Mouse (Mus musculus) heart, embryonic 15.5 days (tissue): ENCODE measurements around the gene Zc3h6. TPM values are rescaled to one million over a fixed set of nuclear protein-coding genes. Genes with fewer than 3 reads are reported as not detected.

Experiments used
- ATAC-seq: fragments of 200-750 bp; cut with Nextera tagmentation; replicated peaks from 2 replicates; pipeline ENCODE4 v1.8.0; 2017; ENCODE audit warnings: low read depth, moderate TSS enrichment; ENCODE audit not compliant: insufficient number of reproducible peaks, insufficient read depth, low FRiP score
- H3K27ac ChIP-seq: fragments of 300-500 bp; sonication (generic); 2 replicates; pipeline ENCODE4 v1.5.1; 2015; ENCODE audit warnings: mild to moderate bottlenecking, inconsistent platforms
- H3K27me3 ChIP-seq: fragments of 300-500 bp; sonication (generic); 2 replicates; pipeline ENCODE4 v1.6.1; 2015; ENCODE audit warnings: inconsistent platforms
- H3K36me3 ChIP-seq: fragments of 300-500 bp; sonication (generic); 2 replicates; pipeline ENCODE4 v1.6.1; 2015; ENCODE audit warnings: mild to moderate bottlenecking, inconsistent platforms
- H3K4me1 ChIP-seq: fragments of 300-500 bp; sonication (generic); replicated peaks from 2 replicates; pipeline ENCODE4 v1.6.1; 2015; ENCODE audit warnings: inconsistent platforms
- H3K4me2 ChIP-seq: fragments of 300-500 bp; sonication (generic); 2 replicates; pipeline ENCODE4 v1.6.1; 2015; ENCODE audit warnings: inconsistent platforms, mild to moderate bottlenecking, moderate library complexity
- H3K4me3 ChIP-seq: fragments of 300-500 bp; sonication (generic); 2 replicates; pipeline ENCODE4 v1.5.1; 2015; ENCODE audit warnings: mild to moderate bottlenecking, inconsistent platforms
- H3K9ac ChIP-seq: fragments of 300-500 bp; sonication (generic); 2 replicates; pipeline ENCODE4 v1.6.1; 2015; ENCODE audit warnings: mild to moderate bottlenecking, inconsistent platforms
- H3K9me3 ChIP-seq: fragments of 300-500 bp; sonication (generic); replicated peaks from 2 replicates; pipeline ENCODE4 v1.6.1; 2016; ENCODE audit warnings: inconsistent platforms
- WGBS: fragments of 180-500 bp; shearing (Covaris S2); methylation state at CpG from one replicate; pipeline ENCODE4 v1.1.7; 2015; ENCODE audit warnings: mixed read lengths; 5-methylcytosine and 5-hydroxymethylcytosine counted together
- polyA plus RNA-seq: library from polyadenylated mRNA; unstranded; fragments of >200 nt; fragmentation: Nextera tagmentation; extraction: Ambion mirVana; gene quantifications from 2 replicates; pipeline ENCODE4 v1.2.1, GENCODE M21; 2015

Gene Zc3h6
- polyA plus RNA-seq, 1 experiment from 2014 or later, result 1.4 TPM

DNA sequence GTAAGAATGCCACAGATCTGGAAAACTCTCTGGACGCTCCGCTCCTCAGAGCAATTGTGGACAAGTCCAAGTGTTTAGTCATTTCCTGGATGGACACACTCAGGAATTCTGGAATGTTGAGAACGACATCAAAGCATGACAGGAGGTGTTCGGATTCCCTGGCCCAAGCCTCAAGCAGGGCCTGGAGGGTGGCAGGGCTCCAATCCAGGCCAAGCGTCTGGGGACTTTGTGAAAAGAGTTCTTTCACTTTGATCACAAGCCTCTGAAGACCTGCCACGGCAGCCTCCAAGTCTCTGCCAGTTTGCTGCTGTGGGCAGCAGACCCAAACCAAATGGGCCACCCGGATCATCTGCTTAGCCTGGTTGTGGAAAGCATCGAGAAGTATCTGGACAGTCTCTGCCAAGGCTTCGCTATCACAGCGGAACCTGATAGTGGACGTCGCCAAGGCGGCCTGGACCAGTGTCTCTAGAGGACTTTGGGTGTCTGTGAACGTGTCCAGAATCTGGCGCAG is 71.3 kb downstream of the Zc3h6 start:
- H3K27ac ChIP-seq, result no peak overlapping the region
- no peaks in the 10 kb centered on the region for H3K36me3 ChIP-seq
- H3K4me3 ChIP-seq, result peak overlapping the region; percentile 49
- peak overlapping the region; percentile 82 for H3K4me2 ChIP-seq
- no peaks in the 10 kb centered on the region for H3K9me3 ChIP-seq
- H3K4me1 ChIP-seq, result peaks cover 10% of the 10 kb centered on the region
- WGBS, result 14% methylated on average over 15 of the region's 15 CpGs
- peaks cover 53% of the 10 kb centered on the region for H3K27me3 ChIP-seq
- H3K9ac ChIP-seq, result peak overlapping the region; percentile 40
- ATAC-seq, result no peak

DNA sequence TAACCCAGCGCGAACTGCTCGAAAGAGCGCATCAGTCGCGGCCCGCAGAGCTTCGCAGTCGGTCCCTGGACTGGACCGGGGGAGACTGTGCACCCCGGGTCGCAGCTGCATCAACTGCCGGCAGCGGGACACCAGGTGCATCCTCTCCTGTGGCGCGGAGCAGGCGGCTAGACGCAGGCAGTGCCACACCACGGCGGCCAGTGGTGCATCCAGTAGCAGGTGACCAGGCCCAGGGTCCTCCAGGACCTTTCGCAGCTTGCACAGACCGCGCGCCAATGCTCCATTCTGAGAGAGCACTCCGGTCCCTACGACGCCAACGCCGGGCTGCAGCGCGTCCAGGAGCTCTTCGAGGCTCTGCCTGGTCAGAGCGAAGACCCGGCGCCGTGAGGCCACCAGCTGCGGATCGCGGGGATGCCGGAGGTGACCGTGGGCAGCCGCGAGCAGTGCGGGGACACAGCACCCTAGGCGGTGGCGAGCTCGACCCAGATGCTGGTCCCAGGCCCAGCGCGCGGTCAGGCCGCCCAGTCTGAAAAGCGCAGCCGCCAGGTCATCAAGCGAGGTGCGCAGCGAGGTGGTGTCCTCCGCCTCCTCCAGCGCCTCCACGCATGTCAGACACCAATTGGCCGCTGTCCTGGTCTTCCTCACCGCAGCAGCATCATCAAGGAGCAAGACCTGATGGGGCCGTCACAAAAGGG is 71.9 kb downstream of the Zc3h6 start:
- no peak overlapping the region for H3K27ac ChIP-seq
- peaks cover 10% of the 10 kb centered on the region for H3K4me1 ChIP-seq
- 2% methylated on average over 62 of the region's 62 CpGs for WGBS
- peak overlapping the region; percentile 40 for H3K9ac ChIP-seq
- no peaks in the 10 kb centered on the region for H3K9me3 ChIP-seq
- ATAC-seq, result no peak
- H3K36me3 ChIP-seq, result no peaks in the 10 kb centered on the region
- H3K27me3 ChIP-seq, result peaks cover 53% of the 10 kb centered on the region
- H3K4me3 ChIP-seq, result peak overlapping the region; percentile 49
- peak overlapping the region; percentile 82 for H3K4me2 ChIP-seq

DNA sequence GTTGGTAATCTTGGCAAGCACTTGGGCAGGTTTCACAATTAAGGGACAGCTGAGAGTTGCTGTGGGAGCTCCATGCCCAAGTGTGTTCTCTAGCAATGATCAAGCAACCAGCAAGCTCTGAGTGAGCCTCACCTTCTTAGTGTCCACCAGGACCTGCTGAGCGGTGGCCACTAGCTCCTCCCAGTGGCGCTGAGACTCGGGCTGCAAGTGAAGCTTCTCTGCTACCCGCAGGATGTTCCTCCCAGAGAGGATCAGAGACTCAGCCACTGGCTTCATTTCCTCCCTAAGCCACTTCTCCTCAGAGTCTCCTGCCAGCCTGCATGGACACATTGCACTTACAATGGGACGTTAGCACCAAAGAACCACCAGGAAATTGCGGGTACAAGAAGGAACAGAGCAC is 73.4 kb downstream of the Zc3h6 start:
- H3K36me3 ChIP-seq, result no peaks in the 10 kb centered on the region
- H3K9me3 ChIP-seq, result no peaks in the 10 kb centered on the region
- no peak overlapping the region for H3K9ac ChIP-seq
- H3K4me2 ChIP-seq, result no peak overlapping the region
- WGBS, result 20% methylated on average over 6 of the region's 6 CpGs
- H3K4me3 ChIP-seq, result no peak overlapping the region
- no peak overlapping the region for H3K27ac ChIP-seq
- H3K4me1 ChIP-seq, result peaks cover 10% of the 10 kb centered on the region
- no peak for ATAC-seq
- peaks cover 53% of the 10 kb centered on the region for H3K27me3 ChIP-seq

DNA sequence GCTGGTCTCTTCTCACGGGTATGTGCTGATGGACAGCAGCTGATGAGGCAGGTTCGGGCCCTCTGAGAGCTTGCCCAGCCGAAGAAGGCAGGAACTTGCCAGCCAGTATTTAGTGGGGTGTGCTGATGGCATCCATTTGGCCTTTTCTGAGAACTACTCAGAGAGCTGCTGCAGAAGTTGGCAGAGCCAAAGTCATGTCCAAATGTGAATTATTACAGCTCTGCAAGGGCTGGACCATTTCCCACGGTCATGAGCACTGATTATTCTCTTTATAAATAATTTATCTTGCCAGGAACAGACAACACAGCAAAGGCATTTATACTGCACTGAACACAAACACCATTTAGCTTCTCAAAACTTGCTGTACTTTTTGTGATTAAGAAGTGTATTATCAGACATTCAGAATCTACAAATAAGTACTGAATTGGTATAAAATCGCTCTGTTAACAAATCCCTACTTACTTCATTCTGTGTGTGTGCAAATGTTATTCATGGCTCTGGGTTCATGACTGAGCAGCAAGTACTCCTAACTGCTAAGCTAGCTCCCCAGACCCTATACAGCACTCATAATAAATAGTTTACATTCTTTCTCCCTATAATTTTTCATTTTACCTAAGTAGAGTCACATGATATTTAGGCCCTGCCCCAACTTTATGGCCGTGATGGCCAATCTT is 79.1 kb downstream of the Zc3h6 start:
- WGBS, result 70% methylated on average over 6 of the region's 6 CpGs
- no peak overlapping the region for H3K9ac ChIP-seq
- no peak overlapping the region for H3K4me3 ChIP-seq
- H3K27me3 ChIP-seq, result peaks cover 6% of the 10 kb centered on the region; the same call in 1 of the 2 replicates
- H3K27ac ChIP-seq, result no peak overlapping the region
- H3K9me3 ChIP-seq, result no peaks in the 10 kb centered on the region
- H3K4me1 ChIP-seq, result no peaks in the 10 kb centered on the region
- no peak overlapping the region for H3K4me2 ChIP-seq
- H3K36me3 ChIP-seq, result no peaks in the 10 kb centered on the region
- no peak for ATAC-seq

DNA sequence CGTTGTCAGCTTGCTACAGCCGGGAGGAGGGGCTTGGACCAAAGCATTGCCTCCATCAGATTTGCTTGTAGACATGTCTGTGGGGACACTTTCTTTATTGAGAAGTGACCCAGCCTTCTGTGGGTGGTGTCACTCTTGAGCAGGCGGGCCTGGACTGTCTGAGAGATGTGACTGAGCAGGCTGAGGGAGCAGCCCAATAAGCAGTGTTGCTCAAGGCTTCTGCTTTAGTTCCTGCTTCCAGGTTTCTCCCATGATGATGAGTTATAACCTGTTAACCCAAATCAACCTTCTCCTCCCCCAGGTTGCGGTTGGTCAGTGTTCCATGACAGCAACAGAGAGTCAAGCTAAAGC is 79.6 kb downstream of the Zc3h6 start:
- no peaks in the 10 kb centered on the region for H3K9me3 ChIP-seq
- no peaks in the 10 kb centered on the region for H3K36me3 ChIP-seq
- no peak overlapping the region for H3K9ac ChIP-seq
- H3K27ac ChIP-seq, result no peak overlapping the region
- no peak overlapping the region for H3K4me2 ChIP-seq
- no peak overlapping the region for H3K4me3 ChIP-seq
- ATAC-seq, result no peak
- no peaks in the 10 kb centered on the region for H3K4me1 ChIP-seq
- 73% methylated on average over 4 of the region's 4 CpGs for WGBS
- 0 out of 2 replicates have a peak, but pooled peaks cover 3% of the 10 kb centered on the region for H3K27me3 ChIP-seq

DNA sequence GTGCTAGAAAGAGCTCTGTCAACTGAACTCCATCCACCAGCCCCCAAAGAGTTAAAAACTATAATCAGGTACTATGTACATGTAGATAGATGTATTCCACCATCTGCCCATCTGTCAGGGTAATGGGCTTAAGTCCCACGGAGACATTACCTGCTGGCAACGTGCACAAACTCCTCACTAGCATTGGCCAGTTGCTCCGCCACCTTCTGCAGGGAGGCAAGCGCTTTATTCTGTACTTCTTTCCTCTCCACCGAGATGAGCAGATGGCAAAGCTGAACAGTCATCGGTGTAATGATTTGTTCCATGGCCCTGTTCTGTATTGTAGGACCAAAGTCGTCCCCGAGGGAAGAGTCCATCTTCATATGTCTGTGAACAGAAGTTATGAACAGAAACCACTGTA is 80.6 kb downstream of the Zc3h6 start, which contains the start of gene Vinac1:
Vinac1 (minus strand) TSS at position 362 of the 400 bp plus-strand sequence.
- Histone ChIP-seq H3K9me3 (no peaks in the 10 kb centered on the region), H3K27me3 (no peaks in the 10 kb centered on the region), H3K9ac (no peak within 1 kb of the TSS), H3K36me3 (no peaks in the 10 kb centered on the region), H3K27ac (no peak within 1 kb of the TSS), H3K4me3 (no peak within 1 kb of the TSS), H3K4me2 (no peak within 1 kb of the TSS), H3K4me1 (no peaks in the 10 kb centered on the region)
- no peak for ATAC-seq
- WGBS, result 77% methylated on average over 8 of the region's 8 CpGs

DNA sequence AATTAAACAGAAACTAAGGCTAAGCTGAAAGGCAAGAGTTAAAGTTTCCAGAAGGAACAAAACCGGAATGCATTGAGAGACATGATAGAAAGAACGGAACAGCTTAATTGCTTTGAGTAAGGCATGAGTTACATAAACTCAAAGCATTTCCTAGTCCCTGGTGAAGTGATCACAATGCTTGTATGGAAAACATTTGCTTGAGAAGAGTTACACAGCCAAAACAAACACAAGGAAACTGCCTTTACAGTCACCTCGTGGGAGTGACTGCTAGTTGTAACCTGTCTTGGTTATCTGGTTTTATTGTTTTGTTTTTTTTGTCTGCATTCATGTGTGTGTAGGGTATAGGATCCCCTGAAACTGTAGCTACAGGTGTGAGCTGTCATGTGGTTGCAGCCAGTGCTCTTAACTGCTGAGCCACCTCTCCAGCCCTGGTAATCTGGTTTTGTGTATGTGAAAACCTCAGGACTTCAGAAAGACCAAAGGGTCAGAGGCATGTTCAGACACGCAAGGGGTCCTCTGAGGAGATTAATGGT is 85.3 kb downstream of the Zc3h6 start:
- no peaks in the 10 kb centered on the region; the same call in 1 of the 2 replicates for H3K9me3 ChIP-seq
- H3K36me3 ChIP-seq, result no peaks in the 10 kb centered on the region
- no peaks in the 10 kb centered on the region for H3K27me3 ChIP-seq
- no peak overlapping the region for H3K27ac ChIP-seq
- H3K4me2 ChIP-seq, result no peak overlapping the region
- no peak for ATAC-seq
- no peaks in the 10 kb centered on the region for H3K4me1 ChIP-seq
- WGBS, result 50% methylated on average over 4 of the region's 4 CpGs
- no peak overlapping the region for H3K9ac ChIP-seq
- H3K4me3 ChIP-seq, result no peak overlapping the region

DNA sequence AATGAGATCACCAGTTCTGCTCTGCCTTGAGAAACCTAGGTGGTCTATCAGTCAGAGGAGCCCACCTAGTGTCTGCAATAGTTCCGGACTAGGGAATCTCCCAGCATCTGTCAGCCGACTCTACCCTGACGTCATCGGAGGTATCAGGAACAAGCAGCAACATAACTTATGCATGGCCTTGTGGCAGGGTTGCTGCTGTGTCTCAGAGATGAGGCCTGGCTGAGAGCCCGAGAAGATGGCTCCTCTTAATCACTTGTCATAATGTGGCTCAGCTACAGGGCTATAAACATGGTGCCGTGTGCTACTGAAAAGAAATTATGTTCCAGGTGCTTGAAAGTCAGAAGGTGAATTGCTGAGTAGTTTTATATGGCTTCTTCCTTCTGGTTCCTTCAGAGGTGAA is 88.5 kb downstream of the Zc3h6 start:
- Histone ChIP-seq H3K27me3 (no peaks in the 10 kb centered on the region), H3K36me3 (no peaks in the 10 kb centered on the region), H3K9me3 (no peaks in the 10 kb centered on the region; the same call in 1 of the 2 replicates), H3K4me3 (no peak overlapping the region), H3K27ac (no peak overlapping the region), H3K4me2 (no peak overlapping the region), H3K9ac (no peak overlapping the region), H3K4me1 (no peaks in the 10 kb centered on the region)
- WGBS, result 82% methylated on average over 6 of the region's 6 CpGs
- no peak for ATAC-seq

DNA sequence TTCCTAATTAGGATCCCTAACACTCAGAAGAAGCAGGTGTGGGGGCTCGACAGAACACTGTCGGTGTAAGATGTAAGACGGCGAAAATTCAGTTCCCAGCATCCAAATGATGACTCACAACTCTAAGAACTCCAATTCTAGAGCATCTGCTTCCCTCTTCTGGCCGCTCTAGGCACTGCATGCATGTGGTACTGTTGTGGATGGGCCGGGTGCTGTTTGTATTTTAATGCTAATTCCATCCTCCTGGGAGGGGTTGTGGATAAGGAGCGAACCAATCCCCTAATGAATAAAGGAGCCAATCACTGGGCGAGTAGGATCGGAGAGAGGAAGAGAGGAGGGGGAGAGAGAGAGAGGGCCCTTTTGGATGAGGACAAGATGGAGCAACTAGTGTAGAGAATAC is 89.4 kb downstream of the Zc3h6 start:
- Histone ChIP-seq H3K9me3 (no peaks in the 10 kb centered on the region; the same call in 1 of the 2 replicates), H3K27ac (no peak overlapping the region), H3K4me2 (no peak overlapping the region), H3K27me3 (no peaks in the 10 kb centered on the region), H3K4me3 (no peak overlapping the region), H3K9ac (no peak overlapping the region), H3K4me1 (no peaks in the 10 kb centered on the region), H3K36me3 (no peaks in the 10 kb centered on the region)
- WGBS, result 42% methylated on average over 9 of the region's 9 CpGs
- no peak for ATAC-seq

DNA sequence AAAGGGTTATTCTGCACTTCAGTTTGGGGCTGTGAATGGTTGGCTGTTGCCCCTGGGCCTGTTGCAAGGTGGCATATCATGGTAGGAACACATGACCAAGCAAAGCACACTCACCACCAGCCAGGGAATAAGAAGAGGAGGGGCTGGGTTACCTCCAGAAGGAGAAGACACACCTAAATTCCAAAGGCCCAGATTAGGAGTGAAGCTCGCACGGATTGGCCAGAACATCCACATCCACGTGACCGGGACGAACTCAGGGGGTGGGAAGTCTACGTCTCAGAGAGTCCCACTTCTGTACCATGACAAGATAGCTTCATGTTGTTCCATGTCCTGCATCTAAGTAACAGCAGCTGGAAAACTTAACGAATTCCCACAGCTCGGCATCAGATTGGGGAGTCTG is 90.1 kb downstream of the Zc3h6 start:
- H3K4me3 ChIP-seq, result no peak overlapping the region
- WGBS, result 88% methylated on average over 8 of the region's 8 CpGs
- ATAC-seq, result no peak

DNA sequence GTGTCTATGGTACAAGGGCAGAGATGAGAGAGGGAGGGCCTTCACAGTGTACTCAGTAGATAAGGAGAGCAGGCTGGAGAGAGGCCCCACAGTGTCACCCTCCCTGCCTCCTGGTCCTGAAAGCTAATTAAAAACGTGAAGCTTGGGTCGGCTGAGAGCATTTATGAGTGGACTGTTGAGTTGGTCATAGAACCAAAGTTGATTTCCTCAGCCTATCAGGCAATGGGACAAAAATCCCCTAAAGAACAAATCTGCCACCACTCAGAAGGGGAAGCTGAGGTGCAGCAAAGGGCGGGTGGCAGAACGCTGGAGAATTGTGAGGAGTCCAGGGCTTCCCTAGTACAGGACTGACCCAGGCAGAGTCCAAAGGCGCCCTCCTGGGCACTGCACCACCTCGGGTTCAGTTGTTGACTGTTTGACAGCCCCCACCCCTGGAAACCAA is 90.7 kb downstream of the Zc3h6 start:
- ATAC-seq, result no peak
- no peak overlapping the region for H3K4me3 ChIP-seq
- H3K9me3 ChIP-seq, result no peaks in the 10 kb centered on the region; the same call in 1 of the 2 replicates
- H3K9ac ChIP-seq, result no peak overlapping the region
- H3K27me3 ChIP-seq, result no peaks in the 10 kb centered on the region
- WGBS, result 86% methylated on average over 6 of the region's 6 CpGs
- H3K4me1 ChIP-seq, result no peaks in the 10 kb centered on the region
- no peak overlapping the region for H3K4me2 ChIP-seq
- no peak overlapping the region for H3K27ac ChIP-seq
- no peaks in the 10 kb centered on the region for H3K36me3 ChIP-seq

More for the DNA sequence above, 90.1 kb downstream of the Zc3h6 start:
- H3K27ac ChIP-seq, result no peak overlapping the region
- no peaks in the 10 kb centered on the region for H3K27me3 ChIP-seq
- H3K36me3 ChIP-seq, result no peaks in the 10 kb centered on the region
- no peaks in the 10 kb centered on the region for H3K4me1 ChIP-seq
- no peaks in the 10 kb centered on the region; the same call in 1 of the 2 replicates for H3K9me3 ChIP-seq
- no peak overlapping the region for H3K9ac ChIP-seq
- no peak overlapping the region for H3K4me2 ChIP-seq
